ENCODE assay signal across 8 mouse cellular contexts in genomic region chr10:99266025-99266424, GRCm38 (mm10). TPM values are rescaled to one million over a fixed set of nuclear protein-coding genes. Genes with fewer than 3 reads are reported as not detected.
DNase-seq lines count a peak whose midpoint lies in the region; ATAC-seq and TF ChIP-seq lines count a peak whose summit lies in the region.

No protein-coding gene starts in this region.

- WGBS in lung, embryonic 14.5 days, result 31% methylated on average over 14 of the region's 14 CpGs
- 39% methylated on average over 14 of the region's 14 CpGs for WGBS in hindbrain, embryonic 12.5 days
- 29% methylated on average over 14 of the region's 14 CpGs for WGBS in macrophage (ENCODE audit: missing documents)

- no peaks in the 10 kb centered on the region for H3K9me3 ChIP-seq in lung, embryonic 14.5 days (ENCODE audit: low read depth, low read length)
- H3K9me3 ChIP-seq in hindbrain, embryonic 12.5 days (replicated peaks), result no peaks in the 10 kb centered on the region

- TF ChIP-seq CTCF in lung, embryonic 14.5 days (IDR thresholded peaks at IDR 0.05; ENCODE audit: low read depth), result no peak

- H3K27ac ChIP-seq in lung, embryonic 14.5 days (ENCODE audit: low read depth), result peak overlapping the region; percentile 99
- H3K27ac ChIP-seq in hindbrain, embryonic 12.5 days, result no peak overlapping the region
- H3K27ac ChIP-seq in macrophage, result peak overlapping the region; percentile 99

- H3K4me1 ChIP-seq in lung, embryonic 14.5 days (ENCODE audit: insufficient read depth), result peaks cover 13% of the 10 kb centered on the region
- H3K4me1 ChIP-seq in hindbrain, embryonic 12.5 days, result peaks cover 47% of the 10 kb centered on the region

- peaks cover 19% of the 10 kb centered on the region for H3K36me3 ChIP-seq in lung, embryonic 14.5 days (ENCODE audit: insufficient read depth)
- H3K36me3 ChIP-seq in hindbrain, embryonic 12.5 days, result no peaks in the 10 kb centered on the region
- no peaks in the 10 kb centered on the region for H3K36me3 ChIP-seq in macrophage (ENCODE audit: inconsistent target)

- H3K4me2 ChIP-seq in lung, embryonic 14.5 days, result peak overlapping the region; percentile 85
- peak overlapping the region; percentile 61 for H3K4me2 ChIP-seq in hindbrain, embryonic 12.5 days (replicated peaks)

- H3K4me3 ChIP-seq in lung, embryonic 14.5 days (ENCODE audit: low read depth, low read length), result peak overlapping the region; percentile 90
- peak overlapping the region; percentile 66 for H3K4me3 ChIP-seq in hindbrain, embryonic 12.5 days
- H3K4me3 ChIP-seq in macrophage (ENCODE audit: inconsistent target), result peak overlapping the region; percentile 98

- no peaks in the 10 kb centered on the region for H3K27me3 ChIP-seq in lung, embryonic 14.5 days (ENCODE audit: insufficient read depth, low read length)
- peaks cover 26% of the 10 kb centered on the region for H3K27me3 ChIP-seq in hindbrain, embryonic 12.5 days

- no peak for ATAC-seq in lung, embryonic 14.5 days (ENCODE audit: insufficient read depth)
- no peak for ATAC-seq in hindbrain, embryonic 12.5 days (ENCODE audit: low FRiP score)

- H3K79me2 ChIP-seq in macrophage (ENCODE audit: inconsistent target), result peaks cover 51% of the 10 kb centered on the region

- H3K9ac ChIP-seq in lung, embryonic 14.5 days, result peak overlapping the region; percentile 93
- 0 out of 2 replicates have a peak overlapping the region, but pooled peaks have one; percentile 28 for H3K9ac ChIP-seq in hindbrain, embryonic 12.5 days

- DNase-seq in adrenal gland, adult 2 months, result peak; percentile 54
- no peak for DNase-seq in adrenal gland, postnatal 25 days
- DNase-seq in lung, embryonic 14.5 days, result no peak
- no peak for DNase-seq in lung, postnatal 25 days (ENCODE audit: low spot score)
- DNase-seq in ovary, postnatal 14 days (ENCODE audit: low spot score), result no peak
- DNase-seq in right cerebral cortex, postnatal 4 days, result no peak

RNA-seq across cellular contexts. Expression of gene Dusp6, which starts 3.0 kb away (rescaled TPM):
- 100 to 1,000 TPM in 1 of 2 experiments, 10 to 100 TPM in 1; 70.4 to 146 TPM for total RNA-seq in adrenal gland, adult 2 months (2021)
- 105 TPM in 2 replicates for polyA plus RNA-seq in adrenal gland, adult 2 months (2012; rRNA removed)
- 101 and 136 TPM in 2 replicates for total RNA-seq in adrenal gland, postnatal 25 days (2021)
- polyA plus RNA-seq in lung, embryonic 14.5 days (2014; fragmentation: Nextera tagmentation; extraction: Ambion mirVana), result 73.4 and 76.8 TPM in 2 replicates
- polyA plus RNA-seq in hindbrain, embryonic 12.5 days (2016; fragmentation: Nextera tagmentation; extraction: Ambion mirVana), result 38.3 and 39.6 TPM in 2 replicates
- total RNA-seq in macrophage (2018; cell fraction: chromatin; rRNA removed), result 10 to 100 TPM in 5 of 26 experiments, 1 to 10 TPM in 18, under 1 TPM in 3; 0.54 to 35.4 (median 3.9) TPM
- 10 to 100 TPM in 15 of 26 experiments, 1 to 10 TPM in 11; 1.7 to 21.0 (median 10.7) TPM for total RNA-seq in macrophage (2018; cell fraction: cytosol; rRNA removed)
- 100 to 1,000 TPM in 1 of 26 experiments, 10 to 100 TPM in 6, 1 to 10 TPM in 19; 1.8 to 134 (median 8.0) TPM for total RNA-seq in macrophage (2018; cell fraction: nucleus; rRNA removed)
- polyA plus RNA-seq in macrophage (2018), result 5.0 to 150 TPM (median 6.0 TPM) in 3 replicates
